Mouse (Mus musculus): Measurements from ENCODE around the gene H2-K1. TPM values are rescaled to one million over a fixed set of nuclear protein-coding genes. Genes with fewer than 3 reads are reported as not detected.

The H2-K1 gene
- polyA plus RNA-seq, 1 experiment, result 5,070 TPM

DNA sequence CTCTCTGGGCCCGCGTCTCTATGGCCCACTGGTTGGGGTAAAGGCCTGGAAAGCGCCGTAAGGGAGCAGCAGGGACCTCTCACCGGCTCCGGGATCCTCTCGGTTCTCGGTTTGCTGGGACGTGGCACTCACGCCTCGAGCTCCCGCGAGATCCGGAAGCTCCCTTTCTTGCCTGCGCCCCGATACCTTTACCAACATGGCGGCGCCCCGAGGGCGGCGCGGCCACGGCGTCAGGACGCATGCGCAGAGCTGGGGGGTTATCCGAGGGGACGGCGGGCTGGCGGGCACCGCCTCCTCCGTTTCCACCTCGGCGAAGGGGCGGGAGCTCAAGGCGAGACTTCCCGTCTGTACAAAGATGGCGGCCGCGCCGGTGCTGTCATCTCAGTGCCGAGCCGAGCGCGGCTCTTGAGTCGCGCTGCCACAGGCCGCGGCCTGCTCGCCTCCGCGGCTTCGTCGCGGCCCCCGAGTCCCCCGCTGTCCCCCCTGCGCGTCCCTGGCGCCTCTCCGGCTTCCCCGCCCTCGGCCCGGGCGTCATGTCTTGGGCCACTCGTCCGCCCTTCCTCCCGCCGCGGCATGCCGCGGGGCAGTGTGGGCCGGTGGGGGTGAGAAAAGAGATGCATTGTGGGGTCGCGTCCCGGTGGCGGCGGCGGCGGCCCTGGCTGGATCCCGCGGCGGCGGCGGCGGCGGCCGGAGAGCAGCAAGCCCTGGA lies 31.5 kb upstream of the H2-K1 start, which contains the start of the genes Slc39a7 and Rxrb:
Gene Slc39a7, minus strand, starts transcription at position 218 of the 709 bp plus-strand sequence.
Gene Rxrb, plus strand, starts transcription at position 348 of the 709 bp plus-strand sequence.
- peak within 1 kb of the TSS; percentile 91 for H3K4me3 ChIP-seq (ENCODE audit: extremely low read depth, insufficient read depth, insufficient read length)
- H3K36me3 ChIP-seq (ENCODE audit: control insufficient read depth, insufficient read depth, low read length), result peaks cover 29% of the 10 kb centered on the region
- peaks cover 19% of the 10 kb centered on the region; the same call in 1 of the 2 replicates for H3K4me1 ChIP-seq (ENCODE audit: control insufficient read depth, insufficient read depth, insufficient read length)
- DNase-seq (ENCODE audit: low read depth in 1 of 2, low spot score in 2 of 2), result peak; percentile 96 to 98
- H3K27ac ChIP-seq (ENCODE audit: insufficient read depth, low read length), result peak within 1 kb of the TSS; percentile 94
- TF ChIP-seq POLR2A (IDR thresholded peaks at IDR 0.05; ENCODE audit: low read depth, low read length) (peak; percentile 79), CTCF (IDR thresholded peaks at IDR 0.05; ENCODE audit: extremely low read depth, insufficient read depth, insufficient read length, insufficient replicate concordance) (no peak)
- H3K27me3 ChIP-seq (ENCODE audit: control insufficient read depth, insufficient read depth, low read length), result no peaks in the 10 kb centered on the region
- WGBS, result under 1% methylated on average over 86 of the region's 88 CpGs

DNA sequence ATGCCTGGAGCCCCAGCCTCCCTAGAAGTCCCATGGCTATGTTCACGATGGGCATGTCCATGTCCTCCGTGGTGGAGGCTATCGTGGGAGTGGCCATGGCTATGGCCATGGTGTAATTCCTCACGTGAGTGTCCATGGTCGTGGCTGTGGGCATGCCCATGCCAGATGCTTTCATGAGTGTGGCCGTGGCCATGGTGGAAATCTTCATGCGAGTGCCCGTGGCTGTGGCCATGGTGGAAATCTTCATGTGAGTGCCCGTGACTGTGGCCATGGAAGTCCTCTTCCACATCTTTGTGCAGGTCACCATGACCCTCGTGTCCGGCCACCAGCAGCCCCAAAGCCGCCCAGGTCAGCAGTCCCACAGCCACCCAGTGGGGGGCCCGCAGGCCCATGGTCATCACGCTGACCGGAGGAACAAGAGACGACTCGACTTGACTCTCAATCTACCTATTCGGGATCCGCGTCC lies 30.7 kb upstream of the H2-K1 start:
- Histone ChIP-seq H3K36me3 (ENCODE audit: control insufficient read depth, insufficient read depth, low read length) (peaks cover 25% of the 10 kb centered on the region), H3K4me1 (ENCODE audit: control insufficient read depth, insufficient read depth, insufficient read length) (peaks cover 25% of the 10 kb centered on the region; the same call in 1 of the 2 replicates), H3K27ac (ENCODE audit: insufficient read depth, low read length) (peak overlapping the region; percentile 87), H3K4me3 (ENCODE audit: extremely low read depth, insufficient read depth, insufficient read length) (peak overlapping the region; percentile 89), H3K27me3 (ENCODE audit: control insufficient read depth, insufficient read depth, low read length) (no peaks in the 10 kb centered on the region)
- TF ChIP-seq CTCF (IDR thresholded peaks at IDR 0.05; ENCODE audit: extremely low read depth, insufficient read depth, insufficient read length, insufficient replicate concordance) (no peak), POLR2A (IDR thresholded peaks at IDR 0.05; ENCODE audit: low read depth, low read length) (no peak)
- 5% methylated on average over 20 of the region's 20 CpGs for WGBS
- DNase-seq (ENCODE audit: low read depth in 1 of 2, low spot score in 2 of 2), result peak in 1 of 2 experiments; percentile 32

DNA sequence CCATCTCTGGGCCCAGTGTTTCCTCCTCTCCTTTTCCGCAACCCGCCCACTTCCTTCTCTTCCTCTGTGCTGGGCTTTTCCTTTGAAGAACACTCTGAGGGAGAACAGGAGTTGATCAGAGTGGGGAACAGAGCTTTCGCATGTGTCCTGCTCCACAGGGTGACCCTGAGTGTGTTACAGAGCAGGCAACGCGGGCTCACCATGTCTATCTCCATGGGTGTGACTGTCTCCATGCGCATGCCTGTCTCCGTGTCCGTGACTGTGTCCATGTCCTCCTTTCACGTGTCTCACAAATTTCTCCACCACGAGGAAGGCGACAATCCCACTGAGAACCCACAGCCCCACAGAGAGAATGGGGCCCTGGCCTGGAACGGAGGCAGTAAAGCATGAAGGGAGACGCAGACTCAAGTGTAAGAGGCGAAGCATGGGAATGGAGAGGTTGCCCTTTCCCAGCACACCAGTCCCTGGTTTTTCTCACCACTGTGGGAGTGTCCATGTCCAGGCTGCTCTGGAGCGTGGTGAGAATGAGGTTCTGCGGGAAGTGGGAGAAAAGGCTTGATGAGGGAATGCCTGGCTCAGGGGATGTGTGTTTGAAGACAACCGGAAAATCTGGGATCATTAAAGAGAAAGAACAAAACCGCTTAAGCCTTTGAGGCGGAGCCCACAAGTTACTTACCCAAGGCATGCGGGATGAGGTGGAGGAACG lies 29.9 kb upstream of the H2-K1 start:
- TF ChIP-seq CTCF (IDR thresholded peaks at IDR 0.05; ENCODE audit: extremely low read depth, insufficient read depth, insufficient read length, insufficient replicate concordance) (no peak), POLR2A (IDR thresholded peaks at IDR 0.05; ENCODE audit: low read depth, low read length) (no peak)
- H3K4me1 ChIP-seq (ENCODE audit: control insufficient read depth, insufficient read depth, insufficient read length), result peaks cover 27% of the 10 kb centered on the region; the same call in 1 of the 2 replicates
- WGBS, result 90% methylated on average over 21 of the region's 21 CpGs
- DNase-seq (ENCODE audit: low read depth in 1 of 2, low spot score in 2 of 2), result no peak
- H3K27ac ChIP-seq (ENCODE audit: insufficient read depth, low read length), result no peak overlapping the region
- no peak overlapping the region for H3K4me3 ChIP-seq (ENCODE audit: extremely low read depth, insufficient read depth, insufficient read length)
- no peaks in the 10 kb centered on the region for H3K27me3 ChIP-seq (ENCODE audit: control insufficient read depth, insufficient read depth, low read length)
- peaks cover 19% of the 10 kb centered on the region for H3K36me3 ChIP-seq (ENCODE audit: control insufficient read depth, insufficient read depth, low read length)

DNA sequence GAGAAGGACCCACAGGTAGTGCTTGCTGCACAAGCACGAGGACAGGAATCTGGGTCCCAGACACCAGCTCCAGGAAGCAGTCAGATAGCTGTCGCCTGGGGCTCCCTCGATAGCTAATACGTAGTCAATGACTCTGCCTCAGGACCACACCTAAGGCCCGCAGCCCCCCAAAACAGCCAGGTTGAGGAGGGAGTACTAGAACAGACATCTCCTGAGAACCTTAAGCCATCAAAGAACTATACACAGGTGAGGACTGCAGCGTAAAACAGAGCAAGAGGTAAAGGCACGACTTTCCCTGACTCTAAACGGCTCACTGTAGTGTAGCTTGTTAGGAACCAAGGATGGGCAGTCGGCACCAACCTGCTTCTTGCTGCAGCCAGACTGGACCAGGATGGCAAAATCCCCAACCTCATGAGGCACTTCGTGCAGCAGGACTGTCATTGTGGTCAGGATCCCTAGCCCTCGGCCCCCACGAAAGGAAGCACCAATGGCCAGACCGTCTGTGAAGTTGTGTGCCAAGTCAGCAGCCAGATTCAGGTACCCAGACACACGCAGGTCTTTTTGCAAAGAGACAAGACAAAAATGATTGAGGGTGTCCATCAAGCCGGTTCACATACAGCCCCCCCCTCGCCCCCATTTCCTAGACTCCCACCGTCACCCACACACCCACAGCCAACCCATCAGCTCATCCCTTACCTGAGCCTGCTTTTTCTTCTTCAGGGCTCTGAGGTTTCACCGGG lies 29.2 kb upstream of the H2-K1 start:
- Histone ChIP-seq H3K27me3 (ENCODE audit: control insufficient read depth, insufficient read depth, low read length) (no peaks in the 10 kb centered on the region), H3K4me3 (ENCODE audit: extremely low read depth, insufficient read depth, insufficient read length) (no peak overlapping the region), H3K27ac (ENCODE audit: insufficient read depth, low read length) (no peak overlapping the region), H3K36me3 (ENCODE audit: control insufficient read depth, insufficient read depth, low read length) (peaks cover 16% of the 10 kb centered on the region), H3K4me1 (ENCODE audit: control insufficient read depth, insufficient read depth, insufficient read length) (peaks cover 27% of the 10 kb centered on the region; the same call in 1 of the 2 replicates)
- DNase-seq (ENCODE audit: low read depth in 1 of 2, low spot score in 2 of 2), result no peak
- WGBS, result 86% methylated on average over 18 of the region's 18 CpGs
- TF ChIP-seq CTCF (IDR thresholded peaks at IDR 0.05; ENCODE audit: extremely low read depth, insufficient read depth, insufficient read length, insufficient replicate concordance) (no peak), POLR2A (IDR thresholded peaks at IDR 0.05; ENCODE audit: low read depth, low read length) (no peak)

DNA sequence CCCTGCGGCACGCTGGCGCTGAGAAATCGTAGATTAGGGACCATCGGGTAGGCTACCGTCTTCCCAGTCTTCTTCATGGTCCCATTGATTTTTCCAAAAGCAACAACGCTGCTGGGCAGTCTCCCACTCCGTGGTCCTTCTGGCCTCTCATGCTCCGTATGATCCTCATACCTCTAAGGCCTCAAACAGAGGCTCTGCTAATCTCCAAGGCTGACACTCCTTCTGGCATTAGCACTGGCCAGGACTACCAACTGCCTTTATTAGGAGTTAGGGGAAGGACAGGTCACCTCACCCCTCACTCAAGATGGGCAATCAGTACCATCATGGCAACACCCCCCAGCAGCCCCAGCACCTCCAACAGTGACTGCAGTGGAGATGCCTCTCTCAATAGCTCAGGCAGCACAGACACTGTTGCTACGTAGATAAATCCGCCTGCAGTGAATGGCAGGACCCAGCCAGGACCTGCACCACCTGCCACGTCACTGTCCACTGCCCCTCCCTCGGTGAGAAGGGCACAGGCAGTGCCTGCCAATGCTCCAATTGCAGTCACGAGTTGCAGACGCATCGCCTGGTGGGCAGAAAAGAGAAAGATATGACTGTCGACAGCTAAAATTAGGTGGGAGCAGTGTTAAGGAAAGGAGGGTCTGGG lies 28.5 kb upstream of the H2-K1 start:
- H3K27me3 ChIP-seq (ENCODE audit: control insufficient read depth, insufficient read depth, low read length), result no peaks in the 10 kb centered on the region
- DNase-seq (ENCODE audit: low read depth in 1 of 2, low spot score in 2 of 2), result no peak
- peaks cover 14% of the 10 kb centered on the region for H3K36me3 ChIP-seq (ENCODE audit: control insufficient read depth, insufficient read depth, low read length)
- no peak overlapping the region for H3K27ac ChIP-seq (ENCODE audit: insufficient read depth, low read length)
- 92% methylated on average over 17 of the region's 17 CpGs for WGBS
- H3K4me3 ChIP-seq (ENCODE audit: extremely low read depth, insufficient read depth, insufficient read length), result no peak overlapping the region
- no peak for TF ChIP-seq CTCF (IDR thresholded peaks at IDR 0.05; ENCODE audit: extremely low read depth, insufficient read depth, insufficient read length, insufficient replicate concordance)
- TF ChIP-seq POLR2A (IDR thresholded peaks at IDR 0.05; ENCODE audit: low read depth, low read length), result no peak
- H3K4me1 ChIP-seq (ENCODE audit: control insufficient read depth, insufficient read depth, insufficient read length), result peaks cover 27% of the 10 kb centered on the region; the same call in 1 of the 2 replicates

DNA sequence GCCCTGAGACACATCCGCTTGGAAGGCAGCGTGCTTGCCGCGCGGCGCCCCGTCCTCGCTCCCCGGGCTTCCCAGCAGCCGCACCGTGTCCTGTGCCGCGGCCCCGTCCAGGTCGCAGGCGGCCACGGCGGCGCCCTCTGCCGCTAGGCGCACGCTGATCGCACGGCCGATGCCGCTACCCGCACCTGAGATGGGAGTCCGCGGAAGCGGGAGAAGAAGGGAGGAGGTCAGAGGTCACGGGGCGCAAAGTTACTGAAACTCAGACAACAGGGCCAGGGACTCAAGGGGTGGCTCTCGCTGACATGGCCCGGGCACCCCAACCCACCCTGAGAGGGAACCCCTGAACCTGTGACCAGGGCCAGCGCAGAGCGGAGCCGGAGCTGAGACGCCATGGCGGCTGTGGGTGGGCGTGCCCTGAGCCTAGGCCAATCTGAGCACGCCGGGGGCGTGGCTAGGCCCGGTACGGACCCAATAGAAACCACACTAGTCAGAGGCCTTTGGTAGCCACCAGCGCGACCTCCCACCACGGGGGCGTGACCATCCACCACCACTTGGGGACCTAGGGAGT lies 27.6 kb upstream of the H2-K1 start, which contains the start of gene H2-Ke6:
Gene H2-Ke6, minus strand, starts transcription at position 405 of the 568 bp plus-strand sequence.
- Histone ChIP-seq H3K27ac (ENCODE audit: insufficient read depth, low read length) (peak within 1 kb of the TSS; percentile 90), H3K27me3 (ENCODE audit: control insufficient read depth, insufficient read depth, low read length) (no peaks in the 10 kb centered on the region), H3K36me3 (ENCODE audit: control insufficient read depth, insufficient read depth, low read length) (peaks cover 14% of the 10 kb centered on the region), H3K4me3 (ENCODE audit: extremely low read depth, insufficient read depth, insufficient read length) (peak within 1 kb of the TSS; percentile 86), H3K4me1 (ENCODE audit: control insufficient read depth, insufficient read depth, insufficient read length) (peaks cover 24% of the 10 kb centered on the region; the same call in 1 of the 2 replicates)
- under 1% methylated on average over 47 of the region's 49 CpGs for WGBS
- DNase-seq (ENCODE audit: low read depth in 1 of 2, low spot score in 2 of 2), result peak; percentile 80 to 92
- TF ChIP-seq CTCF (IDR thresholded peaks at IDR 0.05; ENCODE audit: extremely low read depth, insufficient read depth, insufficient read length, insufficient replicate concordance) (0 out of 2 replicates have a peak, but pooled peaks have one; percentile 2), POLR2A (IDR thresholded peaks at IDR 0.05; ENCODE audit: low read depth, low read length) (peak; percentile 71)

Measured in spleen, adult 2 months (tissue).